In the genomic region with DNA sequence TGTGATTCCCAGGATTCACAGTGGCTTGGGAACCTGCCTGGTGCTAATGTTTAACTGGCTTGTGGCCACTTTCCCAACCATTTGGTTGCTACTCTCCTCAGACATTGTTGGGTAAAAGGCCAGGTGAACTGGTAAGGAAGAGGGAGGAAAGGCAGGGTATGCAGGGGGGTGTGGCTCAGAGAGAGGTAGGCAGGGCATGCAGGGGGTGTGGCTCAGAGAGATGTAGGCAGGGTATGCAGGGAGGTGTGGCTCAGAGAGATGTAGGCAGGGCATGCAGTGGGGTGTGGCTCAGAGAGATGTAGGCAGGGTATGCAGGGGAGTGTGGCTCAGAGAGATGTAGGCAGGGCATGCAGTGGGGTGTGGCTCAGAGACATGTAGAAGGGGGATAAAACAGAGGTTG, we compare ENCODE assay signal across 10 mouse cellular contexts. TPM values are rescaled to one million over a fixed set of nuclear protein-coding genes. Genes with fewer than 3 reads are reported as not detected.
DNase-seq lines count a peak whose midpoint lies in the region; ATAC-seq lines count a peak whose summit lies in the region.
"Had no signal": no experiment of that assay in that cellular context is flagged by ENCODE, and none has a peak within 500 bp of the region (broad histone marks: within the 10 kb centered on the region; RNA-seq: fewer than 3 reads in every experiment).

No protein-coding gene starts in this region.

- H3K4me1 ChIP-seq in forebrain, embryonic 14.5 days (ENCODE audit: control insufficient read depth, insufficient read depth, low read length) = no peaks in the 10 kb centered on the region
- no peaks in the 10 kb centered on the region for H3K4me1 ChIP-seq in forebrain, embryonic 10.5 days
- H3K4me1 ChIP-seq: limb, embryonic 12.5 days had no signal

- ATAC-seq in forebrain, embryonic 14.5 days = peak; percentile 23; the same call in 1 of the 2 replicates
- ATAC-seq in common myeloid progenitor, adult 5-6 weeks (replicated peaks; ENCODE audit: low read depth, poor library complexity, severe bottlenecking) = peak; percentile 84
- peak; percentile 96 for ATAC-seq in megakaryocyte progenitor cell, adult 5-6 weeks (replicated peaks; ENCODE audit: poor library complexity)

- H3K9ac ChIP-seq in forebrain, embryonic 14.5 days (ENCODE audit: low read length) = no peak overlapping the region
- H3K9ac ChIP-seq: limb, embryonic 12.5 days had no signal

- no peaks in the 10 kb centered on the region for H3K27me3 ChIP-seq in forebrain, embryonic 14.5 days (replicated peaks; ENCODE audit: control insufficient read depth, insufficient read depth, low read length)
- H3K27me3 ChIP-seq in forebrain, embryonic 10.5 days (ENCODE audit: poor library complexity, severe bottlenecking) = peaks cover 96% of the 10 kb centered on the region

- H3K27ac ChIP-seq in forebrain, embryonic 14.5 days (ENCODE audit: low read depth, low read length) = no peak overlapping the region
- H3K27ac ChIP-seq in forebrain, embryonic 10.5 days = no peak overlapping the region
- H3K27ac ChIP-seq: limb, embryonic 12.5 days had no signal

- H3K9me3 ChIP-seq in forebrain, embryonic 14.5 days (replicated peaks; ENCODE audit: control insufficient read depth, low read length) = no peaks in the 10 kb centered on the region
- no peaks in the 10 kb centered on the region for H3K9me3 ChIP-seq in forebrain, embryonic 10.5 days
- H3K9me3 ChIP-seq: limb, embryonic 12.5 days had no signal

- H3K4me3 ChIP-seq in forebrain, embryonic 14.5 days (ENCODE audit: low read depth, low read length) = no peak overlapping the region
- no peak overlapping the region for H3K4me3 ChIP-seq in forebrain, embryonic 10.5 days
- H3K4me3 ChIP-seq: limb, embryonic 12.5 days had no signal

- no peak overlapping the region for H3K4me2 ChIP-seq in forebrain, embryonic 14.5 days (ENCODE audit: low read length)
- H3K4me2 ChIP-seq: limb, embryonic 12.5 days had no signal

- H3K36me3 ChIP-seq in forebrain, embryonic 14.5 days (ENCODE audit: control insufficient read depth, insufficient read depth, low read length) = no peaks in the 10 kb centered on the region
- H3K36me3 ChIP-seq in forebrain, embryonic 10.5 days (replicated peaks) = no peaks in the 10 kb centered on the region
- H3K36me3 ChIP-seq: limb, embryonic 12.5 days had no signal

- DNase-seq in forebrain, embryonic 14.5 days (ENCODE audit: low spot score) = no peak
- DNase-seq in forebrain, embryonic 10.5 days (ENCODE audit: extremely low spot score, low spot score) = no peak
- DNase-seq in kidney, postnatal 36 days = peak; percentile 40 to 48
- DNase-seq in layer of hippocampus, adult 8-10 months (ENCODE audit: low spot score in 2 of 2) = no peak
- DNase-seq in right cerebral cortex, postnatal 10 days (ENCODE audit: low spot score in 2 of 2) = no peak
- no peak for DNase-seq in spleen, postnatal 10 days (ENCODE audit: low spot score in 2 of 2)
- DNase-seq: adrenal gland, adult 2 months had no signal

RNA-seq across cellular contexts. Expression of a gene that starts 49.9 kb away (rescaled TPM):
- 84.8 and 87.1 TPM in 2 replicates for polyA plus RNA-seq in forebrain, embryonic 14.5 days (2014; fragmentation: Nextera tagmentation; extraction: Ambion mirVana)
- 96.9 and 99.1 TPM in 2 replicates for polyA plus RNA-seq in forebrain, embryonic 10.5 days (2016; fragmentation: Nextera tagmentation; extraction: Ambion mirVana)
- 64.7 and 68.9 TPM in 2 replicates for total RNA-seq in common myeloid progenitor, adult 5-6 weeks (2017)
- 95.7 and 101 TPM in 2 replicates for total RNA-seq in megakaryocyte progenitor cell, adult 5-6 weeks (2015)
- total RNA-seq in megakaryocyte progenitor cell, adult 5-6 weeks (2017) = 76.2 and 93.0 TPM in 2 replicates
- 10 to 100 TPM; 67.9 to 77.7 (median 73.4) TPM for total RNA-seq in layer of hippocampus, adult 8-10 months (2022)

Comparison
In these comparisons a context has a peak if more than half of its experiments do, and no peak if none do; other contexts are left out.
1. ATAC-seq: peak in every context shown above with its lines; median percentile 96 in megakaryocyte progenitor cell, adult 5-6 weeks; 84 in common myeloid progenitor, adult 5-6 weeks; 23 in forebrain, embryonic 14.5 days.
2. DNase-seq: peak in kidney, postnatal 36 days (2 of 2); none in forebrain, embryonic 14.5 days (single experiment), forebrain, embryonic 10.5 days (single experiment), layer of hippocampus, adult 8-10 months (0 of 2), right cerebral cortex, postnatal 10 days (0 of 2) and spleen, postnatal 10 days (0 of 2).